Mouse (Mus musculus): ENCODE results near the gene Arhgef28. TPM values are rescaled to one million over a fixed set of nuclear protein-coding genes. Genes with fewer than 3 reads are reported as not detected.
A peak's percentile ranks its signal among the peaks of the same experiment; 100 is the strongest.

Arhgef28 gene
- total RNA-seq, 2 experiments from 2014 or later: 37.3 to 45.1 TPM

DNA sequence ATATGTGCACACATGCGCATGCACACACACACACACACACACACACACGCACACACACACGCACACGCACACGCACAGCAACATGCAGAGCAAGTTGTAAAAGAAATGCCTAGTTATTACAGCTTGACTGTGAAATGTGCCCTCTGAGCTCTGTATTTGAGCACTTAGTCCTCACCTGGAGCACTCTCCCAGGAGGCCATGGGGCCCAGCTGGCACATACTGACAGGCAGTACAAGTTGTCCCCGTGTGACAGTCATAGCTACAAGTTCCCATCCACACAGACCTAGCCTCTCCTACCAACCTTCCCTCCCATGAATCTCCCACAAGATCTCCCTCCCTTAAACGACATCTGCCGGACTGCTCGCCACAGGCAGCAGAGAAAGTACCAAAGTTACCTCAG is 205.4 kb downstream of the Arhgef28 start:
- intact Hi-C loops (cut with DNase I): no loop called here

DNA sequence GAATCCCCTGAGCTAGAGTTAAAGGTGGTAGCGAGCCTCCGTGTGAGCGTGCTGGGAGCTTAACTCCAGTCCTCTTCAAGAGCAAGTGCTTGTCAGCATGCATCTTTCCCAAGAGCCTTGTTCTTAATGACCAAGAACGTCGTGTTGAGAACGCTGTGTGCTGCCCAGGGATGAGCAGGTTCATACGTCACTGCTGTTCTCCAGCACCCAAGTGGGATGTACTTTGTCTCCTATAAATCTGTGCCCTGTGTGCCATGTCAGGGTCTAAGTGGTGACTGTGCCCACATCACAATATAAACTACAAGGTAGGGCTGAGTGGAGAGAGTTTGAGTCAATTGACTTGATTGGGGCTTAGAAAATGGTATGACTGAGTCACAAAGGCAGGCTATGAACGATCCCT is 207.1 kb downstream of the Arhgef28 start:
- DNase-seq (ENCODE audit: low spot score in 2 of 2): no peak
- intact Hi-C loops (cut with DNase I): no loop called here

More for the DNA sequence above, 205.4 kb downstream of the Arhgef28 start:
- DNase-seq (ENCODE audit: low spot score in 2 of 2): no peak

DNA sequence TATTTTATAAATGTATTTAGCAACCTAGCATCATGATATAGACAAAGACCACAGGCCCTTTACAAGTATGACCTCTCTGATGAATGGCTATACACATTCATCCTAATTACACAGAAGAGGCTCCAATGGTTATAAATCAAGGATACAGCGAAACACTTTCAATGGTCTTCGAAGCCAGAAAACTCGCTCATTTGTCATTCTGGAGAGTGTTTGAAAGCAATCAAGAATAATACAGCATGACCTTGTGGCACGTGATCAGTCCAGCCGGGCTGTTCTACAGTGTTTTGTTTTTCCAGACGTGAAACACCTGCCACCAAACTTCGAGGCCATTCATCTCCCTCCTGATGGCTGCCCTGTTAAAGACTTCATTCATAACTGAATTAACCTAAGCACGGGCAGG is 207.7 kb downstream of the Arhgef28 start:
- intact Hi-C loops (cut with DNase I): no loop called here
- no peak for DNase-seq (ENCODE audit: low spot score in 2 of 2)

DNA sequence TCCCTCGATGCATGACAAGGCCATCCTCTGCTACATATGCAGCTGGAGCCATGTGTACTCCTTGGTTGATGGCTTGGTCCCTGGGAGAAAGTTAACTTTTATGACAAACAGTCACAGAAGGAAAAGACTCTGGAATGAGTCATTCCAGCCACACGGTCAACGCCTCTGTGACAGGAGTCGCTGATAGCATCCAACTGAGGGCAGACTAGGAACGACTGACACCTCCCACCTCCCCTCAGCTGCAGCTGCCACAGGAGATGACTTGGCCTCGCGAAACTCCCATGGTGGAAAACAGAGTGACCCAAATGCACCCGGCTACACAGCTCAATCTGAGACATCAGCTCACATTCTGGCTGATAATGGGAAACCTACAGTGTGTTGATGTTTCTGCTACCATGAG is 215.3 kb downstream of the Arhgef28 start:
- DNase-seq (ENCODE audit: low spot score in 2 of 2): no peak
- intact Hi-C loops (cut with DNase I): no loop called here

DNA sequence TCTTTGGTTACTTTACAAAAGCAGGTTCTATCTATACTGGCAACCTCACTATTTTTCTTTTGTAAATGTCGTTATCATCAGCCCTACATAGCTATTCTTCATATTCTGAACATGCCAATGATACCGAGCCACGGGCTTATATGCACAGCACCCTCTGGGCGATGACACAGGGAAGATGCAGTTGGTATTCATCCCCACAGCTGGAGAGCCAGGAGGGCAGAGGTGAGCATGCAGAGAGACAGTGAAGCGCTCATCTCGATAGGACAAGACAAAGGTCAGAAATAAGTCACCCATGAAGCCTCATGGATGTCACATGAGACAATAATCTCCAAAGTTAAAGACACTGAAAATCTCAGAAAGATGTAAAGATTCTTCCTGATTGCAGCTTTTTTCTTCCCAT is 217.4 kb downstream of the Arhgef28 start:
- intact Hi-C loops (cut with DNase I): no loop called here
- DNase-seq (ENCODE audit: low spot score in 2 of 2): no peak

DNA sequence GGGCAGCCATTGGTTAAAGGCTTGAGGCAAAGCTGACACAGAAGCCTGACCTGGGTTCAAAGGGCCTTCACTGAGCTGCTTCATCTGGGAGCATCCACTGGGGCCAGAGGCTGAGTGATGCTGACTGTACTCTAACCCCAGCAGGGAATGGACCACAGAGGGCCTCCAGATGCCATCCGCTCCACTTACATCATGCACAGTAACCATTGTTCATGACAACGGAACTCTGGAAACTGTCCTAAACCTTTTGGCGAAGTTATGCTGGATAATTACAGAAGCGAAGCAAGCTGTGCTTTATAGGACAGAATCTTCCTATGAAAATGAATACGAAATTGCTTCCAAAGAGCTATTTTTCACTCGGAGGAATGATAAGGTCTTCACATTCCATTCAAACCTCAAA is 219.5 kb downstream of the Arhgef28 start:
- intact Hi-C loops (cut with DNase I): no loop called here
- DNase-seq (ENCODE audit: low spot score in 2 of 2): no peak

DNA sequence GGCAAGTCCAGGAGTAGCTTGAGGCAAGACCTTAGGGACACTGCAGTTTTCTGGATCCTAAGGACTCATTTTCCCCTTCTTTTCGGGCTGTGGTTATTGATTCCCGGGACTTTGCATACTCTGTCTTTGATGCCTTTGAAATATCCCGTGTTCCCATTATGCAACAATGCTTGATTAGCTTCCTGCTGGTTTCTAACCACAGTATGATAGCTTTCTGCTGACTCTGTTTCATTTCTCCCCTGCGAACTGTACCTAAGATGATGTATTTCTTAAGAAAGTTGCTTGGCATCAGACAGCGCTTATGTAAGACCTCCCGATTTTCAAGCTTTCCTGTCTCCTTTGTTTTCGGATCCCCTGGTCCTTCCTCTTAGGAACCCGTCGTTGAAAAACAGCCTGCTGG is 229.1 kb downstream of the Arhgef28 start:
- intact Hi-C loops (cut with DNase I): no loop called here
- no peak for DNase-seq (ENCODE audit: low spot score in 2 of 2)

DNA sequence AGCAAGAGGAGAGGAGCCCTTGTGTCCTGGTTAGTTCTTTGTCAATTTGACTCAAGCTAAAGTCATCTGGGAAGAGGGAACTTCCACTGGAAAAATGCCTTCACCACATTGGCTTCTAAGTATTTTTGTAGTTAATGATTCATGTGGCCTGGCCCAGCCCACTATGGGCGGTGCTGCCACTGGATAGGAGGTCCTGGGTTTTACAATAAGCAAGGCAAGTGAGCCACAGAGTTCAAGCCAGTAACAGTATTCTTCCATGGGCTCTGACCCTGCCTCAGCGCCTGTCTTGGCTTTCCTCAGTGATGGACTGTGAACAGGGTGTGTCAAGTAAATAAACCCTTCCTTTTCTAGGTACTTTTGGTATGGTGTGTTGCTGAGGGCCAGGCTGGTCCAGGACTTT is 229.6 kb downstream of the Arhgef28 start:
- no peak for DNase-seq (ENCODE audit: low spot score in 2 of 2)
- intact Hi-C loops (cut with DNase I): no loop called here

DNA sequence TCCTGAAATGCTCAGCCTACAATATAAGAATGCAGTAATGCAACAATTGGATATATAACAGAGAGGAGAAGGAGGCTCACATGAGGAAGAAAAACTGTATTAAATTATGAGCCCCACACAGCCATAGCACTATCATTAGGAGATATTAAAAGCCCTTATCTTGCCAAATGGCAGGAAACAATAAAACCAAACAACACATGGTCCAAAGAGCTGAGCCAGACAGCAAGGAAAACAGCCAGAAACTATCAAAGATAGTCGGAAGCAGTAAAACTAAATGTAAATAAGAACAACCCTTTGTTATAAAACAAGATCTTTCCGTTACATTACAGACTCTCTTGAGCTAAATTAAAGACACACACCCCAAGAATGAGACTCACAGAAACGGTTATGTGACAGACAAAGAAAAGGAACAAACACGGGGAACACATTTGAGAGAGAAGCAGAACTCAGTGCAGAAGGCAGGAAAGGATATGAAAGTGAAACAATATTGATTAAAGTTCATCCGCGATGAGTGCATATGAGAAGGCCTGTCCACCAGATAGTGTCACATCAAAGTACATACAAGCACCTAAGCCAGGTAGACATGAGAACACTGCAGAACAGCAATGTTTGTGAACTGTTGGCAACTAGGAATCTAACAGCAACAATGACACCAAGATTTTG is 231.6 kb downstream of the Arhgef28 start:
- intact Hi-C loops (cut with DNase I): no loop called here
- DNase-seq (ENCODE audit: low spot score in 2 of 2): no peak

DNA sequence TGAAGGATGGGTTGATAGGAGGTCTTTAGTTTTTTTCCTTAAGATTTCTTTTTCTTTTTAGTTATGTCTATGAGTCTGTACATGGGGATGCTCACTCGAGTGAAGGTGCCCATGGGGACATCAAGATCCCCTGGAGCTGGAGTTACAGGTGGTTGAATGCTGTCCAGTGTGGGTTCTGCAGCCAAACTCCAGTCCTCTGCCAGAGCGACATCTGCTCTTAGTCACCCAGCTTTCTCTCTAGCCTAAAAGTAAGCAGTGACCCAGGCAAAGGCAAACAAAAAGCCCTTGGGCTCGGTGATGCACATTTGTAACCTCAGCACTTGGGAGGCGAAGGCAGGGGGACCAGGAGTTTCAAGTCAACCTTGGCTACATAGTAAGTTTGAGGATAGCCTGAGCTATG is 232.3 kb downstream of the Arhgef28 start:
- DNase-seq (ENCODE audit: low spot score in 2 of 2): no peak
- intact Hi-C loops (cut with DNase I): no loop called here

DNA sequence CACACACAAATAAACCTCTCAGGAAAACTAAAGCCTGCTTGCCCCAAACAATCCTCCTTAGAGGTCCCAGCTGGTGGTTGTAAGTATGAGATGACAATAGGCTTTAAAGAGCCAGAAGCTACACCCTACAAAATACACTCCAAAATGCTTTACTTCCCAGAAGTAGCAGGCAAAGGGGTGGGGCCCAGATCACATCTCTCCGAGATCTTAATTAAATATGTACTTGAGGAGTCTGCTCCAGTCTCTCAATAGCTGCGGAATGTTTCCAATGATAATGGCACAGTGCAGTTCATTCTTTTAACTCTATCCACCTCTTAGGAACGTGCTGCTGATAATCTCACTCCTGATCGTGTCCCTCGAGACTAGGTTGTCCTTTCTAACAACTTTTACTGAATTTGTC is 240.2 kb downstream of the Arhgef28 start:
- no peak for DNase-seq (ENCODE audit: low spot score in 2 of 2)
- intact Hi-C loops (cut with DNase I): no loop called here

DNA sequence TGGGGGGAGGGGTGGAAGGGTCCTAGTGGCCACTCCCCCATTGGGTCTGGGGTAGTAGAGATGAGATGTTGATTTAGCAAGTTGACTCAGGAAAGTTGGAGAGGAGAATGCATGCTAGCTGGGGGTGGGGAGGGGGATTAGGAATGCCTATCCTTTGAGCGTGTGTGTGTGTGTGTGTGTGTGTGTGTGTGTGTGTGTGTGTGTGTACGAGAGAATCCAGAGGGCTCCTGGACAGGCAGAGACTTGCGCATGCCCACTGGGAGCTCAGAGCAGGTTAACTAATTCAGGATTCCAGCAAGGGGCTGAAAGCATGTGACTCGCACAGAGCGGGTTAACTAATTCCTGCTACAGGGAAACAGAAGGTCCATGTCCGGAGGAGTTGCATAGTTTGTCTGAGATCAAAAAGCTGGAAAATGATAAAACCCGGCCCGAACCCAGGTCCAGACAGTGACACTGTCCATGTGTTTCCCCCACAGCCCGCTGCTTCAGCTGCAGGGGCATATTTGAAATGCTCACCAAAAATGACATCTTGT is 241.3 kb downstream of the Arhgef28 start:
- DNase-seq (ENCODE audit: low spot score in 2 of 2): no peak
- intact Hi-C loops (cut with DNase I): no loop called here

DNA sequence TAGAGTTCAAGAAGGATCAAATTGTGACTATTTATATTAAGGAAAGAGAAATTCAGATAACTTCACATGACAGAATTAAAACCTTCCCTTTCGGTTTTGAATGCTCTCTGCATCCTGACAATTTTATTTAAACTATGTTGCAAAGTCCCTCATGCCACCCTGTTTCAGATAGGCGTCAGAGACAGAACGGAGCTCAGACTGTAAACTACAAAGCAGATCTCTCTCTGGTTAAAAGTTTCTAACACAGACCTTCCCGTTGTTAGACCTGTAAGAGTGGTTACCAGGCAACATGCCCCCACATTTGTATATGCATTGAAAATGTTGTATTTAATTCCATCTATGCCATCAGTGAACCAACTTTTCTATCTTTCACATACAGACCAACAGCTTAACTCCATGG is 246.1 kb downstream of the Arhgef28 start:
- intact Hi-C loops (cut with DNase I): no loop called here
- DNase-seq (ENCODE audit: low spot score in 2 of 2): no peak

DNA sequence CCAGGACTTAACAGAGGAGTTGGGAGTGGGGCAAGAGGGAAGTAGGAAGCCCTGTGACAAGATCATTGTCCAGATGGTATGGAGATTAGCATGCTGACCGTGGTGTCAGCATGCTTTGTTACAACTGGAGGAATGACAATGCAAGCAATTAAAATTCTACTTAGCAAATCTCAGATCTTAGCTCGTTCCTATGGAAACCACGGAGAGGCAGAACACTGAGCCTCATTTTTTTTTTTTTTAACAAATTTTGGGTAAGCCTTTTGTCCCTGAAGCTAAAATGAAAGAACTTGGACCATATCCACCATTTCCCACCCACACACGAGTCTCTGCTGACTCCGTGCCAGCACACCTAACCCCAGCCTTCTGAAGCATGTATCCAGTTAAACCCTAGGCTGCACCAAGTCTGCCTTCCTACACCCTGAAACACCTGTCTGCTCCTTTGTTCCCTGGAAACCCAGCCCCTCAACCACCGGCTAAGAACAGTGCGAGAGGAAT is 246.8 kb downstream of the Arhgef28 start:
- intact Hi-C loops (cut with DNase I): no loop called here
- peak in 1 of 2 experiments; percentile 29 for DNase-seq (ENCODE audit: low spot score in 2 of 2)

DNA sequence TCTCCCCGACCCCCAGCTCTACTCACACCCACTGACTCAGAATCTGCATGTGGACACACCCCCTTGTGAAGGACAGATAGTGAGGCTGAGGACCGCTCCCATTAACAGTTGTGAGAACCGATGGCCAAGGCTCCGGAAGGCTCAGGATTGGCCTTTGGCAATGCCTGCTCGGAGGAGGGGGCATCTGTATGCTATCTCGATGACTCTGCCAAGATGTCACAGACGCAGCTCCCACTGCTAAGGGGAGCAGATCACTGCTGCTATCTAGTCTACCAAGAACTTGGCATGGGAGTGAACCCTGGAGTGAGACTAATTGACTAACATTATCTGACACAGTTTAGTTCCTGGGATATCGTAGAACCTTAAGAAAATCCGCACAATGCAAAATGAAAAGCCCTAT is 250.5 kb downstream of the Arhgef28 start:
- intact Hi-C loops (cut with DNase I): no loop called here

DNA sequence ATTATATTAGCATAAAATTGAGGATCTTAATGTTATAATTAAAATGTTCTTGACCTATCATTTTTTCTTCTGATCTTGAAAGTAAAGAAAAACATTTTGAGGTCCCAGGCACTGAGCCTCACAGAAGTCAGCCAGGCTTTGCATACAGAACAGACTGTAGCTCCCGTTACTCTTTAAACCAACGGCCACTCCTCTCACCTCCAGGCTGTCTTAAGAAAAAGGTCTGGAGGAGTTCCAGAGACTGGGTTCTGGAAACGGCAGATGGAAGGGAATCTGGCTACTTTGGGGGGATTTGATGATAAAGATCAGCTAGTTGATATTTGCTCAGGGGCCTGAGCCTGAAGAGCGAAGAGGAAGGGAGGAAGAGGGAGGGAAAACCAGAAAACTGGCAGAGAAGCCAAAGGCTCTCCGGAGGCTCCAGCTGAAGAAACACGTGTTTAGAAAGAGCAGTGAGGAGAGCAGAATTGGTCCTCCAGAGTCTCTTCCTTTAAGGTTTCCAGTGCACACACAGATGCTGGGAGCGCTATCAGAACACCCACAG is 251.2 kb downstream of the Arhgef28 start:
- DNase-seq (ENCODE audit: low spot score in 2 of 2): no peak
- intact Hi-C loops (cut with DNase I): no loop called here

More for the DNA sequence above, 250.5 kb downstream of the Arhgef28 start:
- DNase-seq (ENCODE audit: low spot score in 2 of 2): no peak

DNA sequence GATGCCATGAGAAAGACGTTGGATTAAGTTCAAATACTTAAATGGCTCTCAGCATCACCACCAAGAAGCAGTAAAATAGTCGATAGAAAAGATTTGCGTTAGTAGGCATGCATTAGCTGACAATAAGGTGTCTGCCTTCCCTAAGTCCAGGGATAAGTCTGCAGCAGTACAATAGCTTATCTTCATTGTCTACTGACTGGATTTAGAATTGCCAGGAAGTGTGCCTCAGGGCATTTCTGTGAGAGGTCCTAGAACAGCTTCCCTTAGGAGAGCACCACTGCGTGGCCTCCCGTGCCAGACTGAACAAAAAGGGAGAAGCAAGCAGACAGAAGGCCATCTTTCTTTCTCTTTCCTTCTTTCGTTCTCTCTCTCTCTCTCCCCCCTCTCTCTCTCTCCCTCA is 252.2 kb downstream of the Arhgef28 start:
- DNase-seq (ENCODE audit: low spot score in 2 of 2): no peak
- intact Hi-C loops (cut with DNase I): no loop called here

DNA sequence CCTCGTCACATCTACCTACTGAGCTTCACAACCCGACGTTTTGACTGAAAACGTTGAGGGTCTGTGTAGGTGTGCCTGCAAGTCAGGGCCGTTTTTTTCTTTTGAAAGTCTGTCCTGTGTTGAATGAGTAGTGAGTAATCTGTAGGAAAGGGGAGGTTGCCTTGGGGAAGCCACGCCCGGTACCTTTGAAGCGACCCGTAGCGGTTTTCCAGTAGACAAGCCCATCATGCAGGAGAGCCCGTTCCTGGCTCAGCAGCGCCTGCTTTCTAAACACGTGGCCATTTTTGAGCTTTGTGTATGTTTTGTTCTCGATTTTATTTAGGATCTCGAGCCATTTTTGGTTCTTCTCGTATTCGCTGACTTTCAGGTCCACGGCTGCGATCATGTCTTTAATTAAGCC is 252.7 kb downstream of the Arhgef28 start:
- DNase-seq (ENCODE audit: low spot score in 2 of 2): no peak
- intact Hi-C loops (cut with DNase I): no loop called here

DNA sequence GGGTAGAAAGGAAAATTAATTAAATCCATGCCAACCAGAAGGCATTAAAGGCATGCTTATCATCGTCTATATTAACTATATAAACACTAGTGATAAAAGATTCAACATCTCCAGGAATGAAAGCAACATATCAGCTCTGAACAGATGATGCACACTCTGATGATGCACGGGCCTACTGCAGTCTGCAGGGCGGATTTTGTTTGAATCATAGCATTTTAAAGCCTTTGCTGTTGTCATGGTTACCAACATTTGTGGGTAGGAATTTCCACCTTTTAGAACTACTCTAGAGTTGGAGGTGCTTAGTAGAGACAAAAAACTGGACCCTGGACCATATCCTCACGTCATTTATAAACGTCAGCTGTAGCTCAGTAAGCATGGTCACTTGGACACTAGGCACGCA is 257.4 kb downstream of the Arhgef28 start:
- DNase-seq (ENCODE audit: low spot score in 2 of 2): peak in 1 of 2 experiments; percentile 72
- intact Hi-C loops (cut with DNase I): no loop called here

DNA sequence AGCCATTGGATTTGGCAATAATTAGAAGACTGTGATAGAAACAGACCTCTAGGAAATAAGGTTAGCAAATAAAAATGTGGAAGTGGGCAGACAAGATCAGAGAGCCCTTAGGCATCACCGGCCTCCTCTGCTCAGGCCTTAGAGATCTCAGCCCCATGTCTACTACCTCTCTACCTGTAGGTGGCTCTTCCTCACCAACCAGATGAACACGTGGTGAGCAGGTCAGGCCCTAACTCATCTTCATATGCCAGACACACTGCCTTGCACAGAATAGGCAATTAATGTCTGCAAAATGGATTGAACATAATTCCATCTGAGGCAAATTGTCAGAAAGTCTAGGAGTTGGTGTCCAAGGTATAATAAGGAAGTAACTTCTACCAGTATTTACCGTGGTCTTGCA is 258.6 kb downstream of the Arhgef28 start:
- intact Hi-C loops (cut with DNase I): no loop called here
- no peak for DNase-seq (ENCODE audit: low spot score in 2 of 2)

DNA sequence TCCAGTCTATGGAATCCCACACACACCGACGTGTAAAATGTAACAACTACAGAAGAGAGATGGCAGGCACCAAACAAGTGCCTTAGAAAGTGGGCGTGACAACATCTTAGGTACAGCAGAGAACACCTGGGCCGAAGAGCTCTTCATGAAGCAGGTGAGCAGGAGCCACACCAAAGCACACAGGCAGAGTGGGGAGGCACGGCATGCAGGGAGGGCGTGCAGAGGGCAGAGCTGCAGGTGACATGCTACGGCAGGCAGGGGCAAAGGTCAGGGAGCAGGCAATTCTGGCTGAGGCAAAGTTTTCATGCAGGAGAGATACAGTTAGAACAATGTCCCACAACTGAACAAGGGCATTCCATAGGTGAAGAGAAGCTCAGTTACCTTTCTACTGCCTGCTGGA is 259.8 kb downstream of the Arhgef28 start:
- no peak for DNase-seq (ENCODE audit: low spot score in 2 of 2)
- intact Hi-C loops (cut with DNase I): no loop called here
